Mouse (Mus musculus) lung, adult 2 months (tissue): ENCODE results near the gene Prdm16.

Source experiments
- CTCF ChIP-seq: fragments of 200-500 bp; IDR thresholded peaks from 2 replicates; pipeline ENCODE4 v1.5.1; 2011; ENCODE audit warnings: mild to moderate bottlenecking, low read length, control low read depth; ENCODE audit not compliant: insufficient read depth
- POLR2A ChIP-seq: fragments of 200-500 bp; IDR thresholded peaks from 2 replicates; pipeline ENCODE4 v1.6.1; 2011; ENCODE audit warnings: low read depth, mild to moderate bottlenecking, control low read depth, low read length, borderline replicate concordance; ENCODE audit errors: extremely low read depth

DNA sequence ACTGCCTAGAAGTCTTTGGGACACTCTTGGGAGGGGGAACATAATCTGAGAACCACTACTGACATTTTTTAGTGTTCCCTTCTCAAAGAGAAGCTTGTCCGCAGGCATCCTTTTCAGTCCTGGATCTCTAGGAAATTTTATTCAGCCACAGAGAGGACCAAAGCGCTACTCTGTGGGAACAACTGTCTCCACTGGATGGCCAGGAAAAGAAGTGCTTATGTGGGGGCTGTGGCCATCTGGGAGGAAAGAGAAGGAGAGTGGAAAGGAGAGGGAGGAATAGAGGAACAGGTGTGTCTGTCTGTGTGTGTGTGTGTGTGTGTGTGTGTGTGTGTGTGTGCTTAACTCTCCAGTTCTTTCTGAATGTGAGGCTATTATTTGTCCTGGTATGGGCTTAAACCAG is 271.9 kb downstream of the Prdm16 start:
- TF ChIP-seq CTCF: no peak
- no peak for TF ChIP-seq POLR2A
